Mouse (Mus musculus): ENCODE results near the gene Lyplal1. TPM values are rescaled to one million over a fixed set of nuclear protein-coding genes. Genes with fewer than 3 reads are reported as not detected.

Lyplal1 gene
- total RNA-seq (2012; rRNA removed) = not detected in 2 replicates
- total RNA-seq (2014; rRNA removed) = not detected in 2 replicates
- not detected in 2 replicates for polyA plus RNA-seq (2012; ENCODE audit: insufficient read length, low read depth)

DNA sequence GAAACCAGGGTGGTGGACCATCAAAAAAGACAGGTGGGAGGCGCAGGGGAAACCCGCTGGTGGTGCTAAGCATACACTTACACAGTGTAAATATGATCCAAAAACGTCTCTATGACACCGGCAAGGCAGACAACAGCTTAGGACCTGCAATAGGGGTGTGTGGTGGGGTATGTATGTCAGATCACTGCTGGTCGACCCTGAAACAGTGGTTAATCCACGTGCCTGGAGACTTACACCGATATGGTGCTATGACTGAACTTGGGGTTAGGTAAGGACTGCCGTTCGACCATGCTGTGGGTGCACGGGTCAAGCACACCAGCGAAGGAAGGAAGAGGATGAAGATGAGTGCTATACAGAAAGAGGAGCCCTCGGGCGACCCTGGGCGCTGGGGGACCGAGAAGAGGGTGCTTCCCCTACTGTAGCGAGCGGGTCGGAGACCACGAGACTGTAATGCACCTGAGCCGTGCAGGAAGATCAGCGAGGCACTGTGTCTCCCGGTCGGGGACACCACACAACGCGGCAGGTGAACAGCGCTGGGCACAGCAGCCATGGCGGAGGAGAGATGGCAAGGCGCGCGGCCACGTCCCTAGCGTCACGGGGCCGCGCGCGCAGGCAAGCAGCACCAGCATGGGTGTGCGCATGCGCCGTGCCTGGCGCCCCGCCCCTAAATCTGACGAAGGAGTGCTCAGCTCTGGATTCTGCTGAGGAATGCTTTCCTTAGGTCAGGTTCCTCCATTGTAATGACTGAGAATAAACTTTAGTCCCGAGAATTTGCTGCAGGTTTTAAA, at the start of gene Lyplal1:
Gene Lyplal1 (minus strand): TSS at position 610 of the 788 bp plus-strand sequence.
- in situ Hi-C loops (cut with MboI; ENCODE audit: low pct_ligation_motif_present, low pct_unique_long_range_greater_than_20kb, low sequenced_read_pairs) (no loop called here), dilution Hi-C loops (cut with MboI; ENCODE audit: extremely low pct_ligation_motif_present, extremely low pct_unique_long_range_greater_than_20kb, low sequenced_read_pairs) (no loop called here)
- H3K27ac ChIP-seq (ENCODE audit: insufficient read depth, low read depth) = no peak within 1 kb of the TSS
- H3K27me3 ChIP-seq (replicated peaks) = no peaks in the 10 kb centered on the region
- no peaks in the 10 kb centered on the region for H3K79me2 ChIP-seq (replicated peaks; ENCODE audit: control insufficient read depth, extremely low read depth, insufficient read depth, poor library complexity, severe bottlenecking)
- H3K9ac ChIP-seq (ENCODE audit: insufficient read depth, low read depth) = no peak within 1 kb of the TSS
- H3K36me3 ChIP-seq (replicated peaks in 1 of 2; ENCODE audit: control insufficient read depth in 1 of 2, insufficient read depth in 1 of 2, low read length in 1 of 2) = no peaks in the 10 kb centered on the region
- H3K4me2 ChIP-seq (ENCODE audit: insufficient read depth, low read depth, poor library complexity, severe bottlenecking) = no peak within 1 kb of the TSS
- H3K4me1 ChIP-seq (ENCODE audit: control insufficient read depth in 1 of 2, insufficient read depth in 2 of 2) = no peaks in the 10 kb centered on the region
- peaks cover 54% of the 10 kb centered on the region for H3K9me3 ChIP-seq (replicated peaks; ENCODE audit: low read length)
- no peak for DNase-seq (ENCODE audit: extremely low read depth)
- H3K4me3 ChIP-seq (replicated peaks in 1 of 3; ENCODE audit: low read depth in 2 of 3, low read length in 2 of 3, poor library complexity in 1 of 3) = no peak within 1 kb of the TSS
- TF ChIP-seq MAZ (IDR thresholded peaks at IDR 0.05; ENCODE audit: low read depth, low read length) = no peak
- no peak for TF ChIP-seq CHD2 (IDR thresholded peaks at IDR 0.05; ENCODE audit: low read length)
- no peak for TF ChIP-seq GABPA (IDR thresholded peaks at IDR 0.05; ENCODE audit: insufficient replicate concordance, low read depth, low read length)
- no peak for TF ChIP-seq ZKSCAN1 (IDR thresholded peaks at IDR 0.05; ENCODE audit: borderline replicate concordance, low read depth, low read length)
- TF ChIP-seq BHLHE40 (IDR thresholded peaks at IDR 0.05; ENCODE audit: low read depth, low read length) = no peak
- TF ChIP-seq CTCF (conservative IDR thresholded peaks at IDR 0.05 in 1 of 2, IDR thresholded peaks at IDR 0.05 in 1 of 2; ENCODE audit: low read depth in 2 of 2, low read length in 2 of 2) = no peak
- TF ChIP-seq KAT2A (IDR thresholded peaks at IDR 0.05; ENCODE audit: insufficient replicate concordance, low read length) = no peak
- TF ChIP-seq ZNF384 (IDR thresholded peaks at IDR 0.05; ENCODE audit: low read depth, low read length) = no peak
- no peak for TF ChIP-seq USF1 (IDR thresholded peaks at IDR 0.05; ENCODE audit: low read depth, low read length)
- no peak for TF ChIP-seq NRF1 (IDR thresholded peaks at IDR 0.05; ENCODE audit: low read depth, low read length)
- no peak for TF ChIP-seq MXI1 (IDR thresholded peaks at IDR 0.05; ENCODE audit: low read depth, low read length)

DNA sequence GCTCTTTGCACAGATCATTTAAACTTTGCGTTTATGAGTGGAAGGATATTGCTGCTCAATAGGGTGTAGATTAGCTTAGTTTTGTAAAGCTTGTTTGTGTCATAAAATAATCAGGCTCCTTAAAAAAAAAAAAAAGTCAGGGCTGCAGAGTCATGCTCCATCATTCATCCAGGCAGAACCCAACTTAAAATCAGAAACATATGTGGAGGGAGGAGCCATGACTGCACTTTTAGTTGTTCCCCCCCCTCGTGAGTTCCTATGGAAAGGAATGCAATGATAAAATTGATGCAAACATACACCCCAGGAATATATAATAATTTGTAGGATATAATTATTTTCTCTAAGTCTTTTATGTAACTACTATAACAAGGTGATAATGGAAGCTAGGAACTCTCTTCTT, 46.5 kb upstream of the Lyplal1 start:
- dilution Hi-C loops (cut with MboI; ENCODE audit: extremely low pct_ligation_motif_present, extremely low pct_unique_long_range_greater_than_20kb, low sequenced_read_pairs) = no loop called here
- Histone ChIP-seq H3K4me1 (ENCODE audit: control insufficient read depth in 1 of 2, insufficient read depth in 2 of 2) (no peaks in the 10 kb centered on the region), H3K27me3 (replicated peaks) (no peaks in the 10 kb centered on the region), H3K27ac (ENCODE audit: insufficient read depth, low read depth) (no peak overlapping the region), H3K4me3 (replicated peaks in 1 of 3; ENCODE audit: low read depth in 2 of 3, low read length in 2 of 3, poor library complexity in 1 of 3) (no peak overlapping the region), H3K36me3 (replicated peaks in 1 of 2; ENCODE audit: control insufficient read depth in 1 of 2, insufficient read depth in 1 of 2, low read length in 1 of 2) (no peaks in the 10 kb centered on the region), H3K9ac (ENCODE audit: insufficient read depth, low read depth) (no peak overlapping the region), H3K79me2 (replicated peaks; ENCODE audit: control insufficient read depth, extremely low read depth, insufficient read depth, poor library complexity, severe bottlenecking) (no peaks in the 10 kb centered on the region), H3K9me3 (replicated peaks; ENCODE audit: low read length) (peaks cover 66% of the 10 kb centered on the region), H3K4me2 (ENCODE audit: insufficient read depth, low read depth, poor library complexity, severe bottlenecking) (no peak overlapping the region)
- TF ChIP-seq MAX (IDR thresholded peaks at IDR 0.05; ENCODE audit: low read length) (no peak), NELFE (IDR thresholded peaks at IDR 0.05; ENCODE audit: low read depth, low read length) (no peak), POLR2A (IDR thresholded peaks at IDR 0.05; ENCODE audit: low read depth, low read length) (no peak), ELF1 (IDR thresholded peaks at IDR 0.05; ENCODE audit: low read depth, low read length) (no peak), GABPA (IDR thresholded peaks at IDR 0.05; ENCODE audit: insufficient replicate concordance, low read depth, low read length) (no peak), SIN3A (IDR thresholded peaks at IDR 0.05; ENCODE audit: low read length) (no peak), BHLHE40 (IDR thresholded peaks at IDR 0.05; ENCODE audit: low read depth, low read length) (no peak), RCOR1 (conservative IDR thresholded peaks at IDR 0.05; ENCODE audit: low read depth, low read length) (no peak)
- in situ Hi-C loops (cut with MboI; ENCODE audit: low pct_ligation_motif_present, low pct_unique_long_range_greater_than_20kb, low sequenced_read_pairs) = no loop called here
- no peak for DNase-seq (ENCODE audit: extremely low read depth)
